Mouse (Mus musculus) embryonic fibroblast, embryonic 13.5 days (primary cell): ENCODE measurements around the gene Rcor1.

Source experiments
- CTCF ChIP-seq: IDR thresholded peaks from 2 replicates; pipeline ENCODE4 v1.5.1; 2011; ENCODE audit warnings: mild to moderate bottlenecking, control low read depth, low read length, moderate library complexity, borderline replicate concordance; ENCODE audit not compliant: insufficient read depth
- POLR2A ChIP-seq: IDR thresholded peaks from 2 replicates; pipeline ENCODE4 v1.6.1; 2011; ENCODE audit warnings: low read depth, mild to moderate bottlenecking, control low read depth, low read length, moderate library complexity

DNA sequence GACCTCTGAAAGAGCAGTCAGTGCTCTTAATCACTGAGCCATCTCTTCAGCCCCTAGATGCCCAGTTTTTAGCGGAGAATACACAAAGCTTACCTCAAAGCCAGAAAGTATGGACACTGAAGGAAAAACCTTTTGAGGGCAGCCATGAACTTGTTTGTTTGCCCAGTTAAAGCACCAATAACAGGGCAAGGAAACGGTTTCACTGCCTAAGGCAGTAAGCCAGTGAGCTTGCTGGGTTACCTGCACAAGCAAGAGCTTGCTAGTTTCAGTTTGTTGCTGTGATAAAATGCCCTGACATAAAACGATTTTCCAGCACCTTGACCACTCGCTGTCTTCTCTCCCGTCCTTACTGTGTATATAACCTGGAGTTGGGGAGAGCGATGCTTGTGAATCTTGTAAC, 55.9 kb downstream of the Rcor1 start:
- TF ChIP-seq CTCF (no peak), POLR2A (no peak)
